Mouse (Mus musculus) limb, embryonic 14.5 days (tissue): ENCODE results near the gene Npdc1. TPM values are rescaled to one million over a fixed set of nuclear protein-coding genes. Genes with fewer than 3 reads are reported as not detected.

ENCODE experiments used
- ATAC-seq: fragments of 200-750 bp; cut with Nextera tagmentation; 2 replicates; pipeline ENCODE4 v1.8.0; 2017; ENCODE audit warnings: low read depth, moderate number of reproducible peaks, moderate TSS enrichment; ENCODE audit not compliant: low FRiP score
- DNase-seq: peaks from one replicate; pipeline ENCODE4 v3.0.0-alpha.2; 2015; ENCODE audit warnings: low spot score
- H3K27ac ChIP-seq: fragments of 300-500 bp; sonication (generic); replicated peaks from 2 replicates; pipeline ENCODE4 v1.5.1; 2014; ENCODE audit warnings: low read depth, mild to moderate bottlenecking, low read length, moderate library complexity, mixed read lengths
- H3K27me3 ChIP-seq: fragments of 300-500 bp; sonication (generic); 2 replicates; pipeline ENCODE4 v1.6.1; 2014; ENCODE audit warnings: low read length, mixed read lengths; ENCODE audit not compliant: control insufficient read depth, insufficient read depth
- H3K36me3 ChIP-seq: fragments of 300-500 bp; sonication (generic); 2 replicates; pipeline ENCODE4 v1.6.1; 2014; ENCODE audit warnings: mild to moderate bottlenecking, low read length, moderate library complexity, mixed read lengths; ENCODE audit not compliant: control insufficient read depth, insufficient read depth
- H3K4me1 ChIP-seq: fragments of 300-500 bp; sonication (generic); 2 replicates; pipeline ENCODE4 v1.6.1; 2014; ENCODE audit warnings: antibody characterized with exemption, low read length, mixed read lengths; ENCODE audit not compliant: control insufficient read depth, insufficient read depth
- H3K4me2 ChIP-seq: fragments of 300-500 bp; sonication (generic); replicated peaks from 2 replicates; pipeline ENCODE4 v1.6.1; 2014; ENCODE audit warnings: low read depth, mild to moderate bottlenecking, low read length, moderate library complexity; ENCODE audit not compliant: severe bottlenecking
- H3K4me3 ChIP-seq: fragments of 300-500 bp; sonication (generic); replicated peaks from 2 replicates; pipeline ENCODE4 v1.5.1; 2014; ENCODE audit warnings: low read length
- H3K9ac ChIP-seq: fragments of 300-500 bp; sonication (generic); 2 replicates; pipeline ENCODE4 v1.6.1; 2014; ENCODE audit warnings: mild to moderate bottlenecking, low read depth, low read length, moderate library complexity; ENCODE audit not compliant: severe bottlenecking
- H3K9me3 ChIP-seq: fragments of 300-500 bp; sonication (generic); 2 replicates; pipeline ENCODE4 v1.6.1; 2016; ENCODE audit warnings: low read length; ENCODE audit not compliant: control insufficient read depth
- POLR2A ChIP-seq: fragments of 200-500 bp; IDR thresholded peaks from 2 replicates; pipeline ENCODE4 v1.8.0; 2012; ENCODE audit warnings: inconsistent platforms, mild to moderate bottlenecking, moderate library complexity, borderline replicate concordance; ENCODE audit not compliant: insufficient read depth, insufficient read length; ENCODE audit errors: extremely low read depth
- WGBS: fragments of 180-500 bp; shearing (Covaris S2); extraction: QIAGEN DNeasy Blood & Tissue Kit; methylation state at CpG from one replicate; pipeline ENCODE4 v1.1.7; 2014; 5-methylcytosine and 5-hydroxymethylcytosine counted together
- polyA plus RNA-seq, 2 experiments: library from polyadenylated mRNA; depleted of rRNA in 1 of 2; stranded (reverse) in 1 of 2; unstranded in 1 of 2; fragments of >200 nt; fragmentation: Nextera tagmentation in 1 of 2; extraction: Ambion mirVana in 1 of 2; gene quantifications; 2 replicates each; pipeline versions ENCODE4 v1.2.1 to v1.2.3; 2012 to 2014

Npdc1 gene
- polyA plus RNA-seq, 2 experiments: 42.9 to 76.2 TPM

- Histone ChIP-seq H3K9ac (no peak overlapping the region), H3K36me3 (no peaks in the 10 kb centered on the region), H3K4me3 (no peak overlapping the region), H3K9me3 (no peaks in the 10 kb centered on the region), H3K27ac (no peak overlapping the region), H3K27me3 (peaks cover 61% of the 10 kb centered on the region), H3K4me2 (peak overlapping the region; percentile 46; the same call in 1 of the 2 replicates), H3K4me1 (0 out of 2 replicates have a peak, but pooled peaks cover 7% of the 10 kb centered on the region)
- ATAC-seq: no peak
- TF ChIP-seq POLR2A: no peak
- DNase-seq: no peak
- WGBS: 35% methylated on average over 3 of the region's 3 CpGs
These were observed 2.6 kb upstream of the Npdc1 start for GRCm38 (mm10) chr2:25396597-25396983.

DNA sequence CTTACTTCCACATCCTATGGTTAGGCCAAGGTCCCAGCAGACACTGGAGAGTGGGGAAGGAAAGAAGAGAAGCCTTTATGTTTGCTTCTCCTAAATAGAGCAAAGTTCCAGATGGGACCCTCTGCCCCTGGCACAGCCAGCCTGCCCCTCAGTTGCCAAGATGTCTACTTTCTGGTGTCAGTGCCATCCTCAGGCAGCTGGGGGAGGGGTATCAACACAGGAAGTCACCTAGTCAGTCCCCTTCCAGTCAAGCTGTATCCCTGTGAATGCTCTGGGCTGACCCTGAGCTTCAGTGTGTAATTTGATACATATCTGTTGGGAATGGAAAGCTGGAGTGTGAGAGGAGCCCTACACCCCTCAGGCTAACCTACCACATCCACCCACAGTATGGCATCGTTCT, 2.1 kb upstream of the Npdc1 start:
- no peak overlapping the region for H3K4me3 ChIP-seq
- H3K9me3 ChIP-seq: no peaks in the 10 kb centered on the region
- DNase-seq (no peak), ATAC-seq (no peak)
- peaks cover 63% of the 10 kb centered on the region for H3K27me3 ChIP-seq
- WGBS: 33% methylated on average over 1 of the region's 1 CpGs
- TF ChIP-seq POLR2A: no peak
- H3K36me3 ChIP-seq: no peaks in the 10 kb centered on the region
- H3K9ac ChIP-seq: no peak overlapping the region
- 0 out of 2 replicates have a peak, but pooled peaks cover 7% of the 10 kb centered on the region for H3K4me1 ChIP-seq
- no peak overlapping the region for H3K27ac ChIP-seq
- no peak overlapping the region for H3K4me2 ChIP-seq

DNA sequence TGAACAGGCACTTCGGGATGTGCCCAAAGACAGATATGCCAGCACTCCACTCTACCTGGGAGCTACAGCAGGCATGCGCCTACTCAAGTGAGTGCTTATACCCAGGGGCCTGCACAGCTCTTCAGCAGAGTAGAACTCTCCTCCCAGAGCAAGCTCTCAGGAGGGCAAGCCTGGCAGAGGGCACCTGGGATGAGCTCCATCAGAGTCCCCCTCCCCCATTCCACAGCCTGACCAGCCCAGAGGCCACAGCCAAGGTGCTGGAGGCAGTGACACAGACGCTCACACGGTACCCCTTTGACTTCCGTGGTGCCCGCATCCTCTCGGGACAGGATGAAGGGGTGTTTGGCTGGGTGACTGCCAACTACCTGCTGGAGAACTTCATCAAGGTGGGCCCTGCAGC, 1.1 kb upstream of the Npdc1 start:
- no peak for DNase-seq
- peaks cover 74% of the 10 kb centered on the region for H3K27me3 ChIP-seq
- H3K9me3 ChIP-seq: no peaks in the 10 kb centered on the region
- TF ChIP-seq POLR2A: no peak
- WGBS: 89% methylated on average over 7 of the region's 7 CpGs
- H3K4me3 ChIP-seq: no peak overlapping the region
- 0 out of 2 replicates have a peak, but pooled peaks cover 7% of the 10 kb centered on the region for H3K4me1 ChIP-seq
- no peak overlapping the region for H3K27ac ChIP-seq
- no peaks in the 10 kb centered on the region for H3K36me3 ChIP-seq
- no peak overlapping the region for H3K9ac ChIP-seq
- no peak for ATAC-seq
- no peak overlapping the region for H3K4me2 ChIP-seq

GRCm38 (mm10) chr2:25400291-25400690, 1.1 kb downstream of the Npdc1 start:
- Histone ChIP-seq H3K4me3 (peak overlapping the region; percentile 14; the same call in 1 of the 2 replicates), H3K27me3 (peaks cover 83% of the 10 kb centered on the region), H3K9ac (no peak overlapping the region), H3K27ac (no peak overlapping the region), H3K4me2 (no peak overlapping the region), H3K4me1 (no peaks in the 10 kb centered on the region), H3K9me3 (no peaks in the 10 kb centered on the region), H3K36me3 (no peaks in the 10 kb centered on the region)
- TF ChIP-seq POLR2A: no peak
- ATAC-seq (no peak), DNase-seq (no peak)
- 26% methylated on average over 16 of the region's 16 CpGs for WGBS

- Histone ChIP-seq H3K27me3 (peaks cover 78% of the 10 kb centered on the region), H3K4me3 (peak overlapping the region; percentile 14), H3K4me1 (no peaks in the 10 kb centered on the region), H3K36me3 (no peaks in the 10 kb centered on the region), H3K9me3 (no peaks in the 10 kb centered on the region), H3K27ac (no peak overlapping the region), H3K4me2 (no peak overlapping the region), H3K9ac (no peak overlapping the region)
- DNase-seq (no peak), ATAC-seq (no peak)
- TF ChIP-seq POLR2A: no peak
- WGBS: 3% methylated on average over 17 of the region's 17 CpGs
These were observed 1.6 kb downstream of the Npdc1 start for GRCm38 (mm10) chr2:25400764-25401163.
